Mouse (Mus musculus): ENCODE data around the gene Neurod4.
"Not testable (repeated sequence)": the region's sequence is repeated elsewhere in the genome, so short reads cannot be mapped to it uniquely, and the experiment has no call there.

Gene Neurod4

DNA sequence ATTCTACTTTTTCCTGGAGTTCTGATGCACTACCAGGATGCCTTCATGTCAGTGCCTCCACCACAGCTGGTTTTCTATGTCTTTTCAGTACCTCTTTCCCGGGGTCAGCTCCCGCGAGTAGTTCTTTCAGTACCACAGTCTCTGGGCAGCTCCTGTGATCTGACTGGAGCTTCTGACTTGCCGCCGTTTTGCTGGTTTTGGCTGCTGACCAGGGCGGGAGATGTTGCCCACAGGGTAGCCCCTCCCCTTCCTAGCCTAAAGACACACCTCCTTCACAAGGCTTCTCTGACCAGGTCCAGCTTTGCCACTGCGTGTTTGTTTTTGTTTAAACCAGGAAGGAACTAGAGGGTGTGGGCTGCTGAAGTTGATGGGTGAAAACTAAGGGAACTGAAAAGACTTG is at the start of gene Neurod4:
TSS of gene Neurod4 (minus strand) at position 175 of the 400 bp plus-strand sequence.
- no peak for DNase-seq (ENCODE audit: low spot score)

DNA sequence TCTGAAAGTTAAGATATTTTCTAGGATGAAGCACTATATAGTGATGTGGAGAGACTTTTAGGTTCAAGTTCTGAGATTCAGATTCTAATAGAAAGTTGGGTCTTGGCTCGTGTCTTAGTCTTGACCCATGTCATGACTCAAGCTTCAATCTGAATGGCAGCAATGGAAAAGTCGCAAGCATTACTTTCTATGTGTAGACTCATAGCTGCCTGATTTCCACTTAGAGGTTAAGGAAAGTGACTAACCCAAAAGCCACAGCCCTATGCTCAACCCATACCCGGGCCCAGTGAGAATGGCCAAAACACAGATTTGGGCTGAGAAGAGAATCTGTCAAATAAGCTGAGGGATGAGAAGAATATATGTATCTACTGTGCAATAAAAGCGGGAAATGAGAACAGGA is 44.2 kb upstream of the Neurod4 start:
- no peak for DNase-seq (ENCODE audit: low spot score)

DNA sequence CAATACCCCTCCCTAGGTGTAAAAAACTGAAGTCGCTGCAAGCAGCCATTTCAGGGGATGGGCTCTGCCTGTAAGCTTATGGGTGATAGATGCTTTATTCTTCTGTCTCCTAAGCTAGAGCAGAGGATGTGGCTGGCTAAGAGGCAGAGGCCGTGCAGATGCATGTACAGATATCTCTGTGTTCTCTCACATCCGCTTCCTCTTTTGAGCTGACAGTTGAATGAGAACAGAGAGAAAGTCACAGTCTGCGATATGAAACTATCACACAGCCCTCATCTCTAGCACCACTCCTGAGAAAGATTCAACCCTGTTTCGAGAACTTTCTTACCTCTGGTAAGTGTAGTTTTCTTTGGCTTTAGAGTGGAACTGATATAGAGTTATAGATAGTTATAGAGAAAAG is 42.6 kb upstream of the Neurod4 start, which contains the start of gene Tespa1:
TSS of gene Tespa1 (plus strand) at position 234 of the 400 bp plus-strand sequence.
- no peak for DNase-seq (ENCODE audit: low spot score)

DNA sequence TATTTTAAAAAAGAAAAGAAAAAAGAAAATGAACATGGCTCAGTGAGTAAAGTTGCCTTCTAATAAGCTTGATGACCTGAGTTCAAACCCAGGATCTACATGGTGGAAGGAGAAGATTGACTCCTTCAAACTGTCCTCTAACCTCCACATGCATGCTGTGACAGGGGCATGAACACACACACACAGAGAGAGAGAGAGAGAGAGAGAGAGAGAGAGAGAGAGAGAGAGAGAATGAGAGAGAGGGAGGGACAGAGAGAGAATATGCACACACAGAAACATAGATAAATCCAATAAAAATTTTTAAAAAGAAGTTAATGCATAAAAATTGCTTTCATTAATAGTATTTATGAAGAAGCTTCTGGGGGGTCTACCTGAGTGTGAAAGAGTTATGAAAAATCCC is 42.0 kb upstream of the Neurod4 start:
- no peak for DNase-seq (ENCODE audit: low spot score)

DNA sequence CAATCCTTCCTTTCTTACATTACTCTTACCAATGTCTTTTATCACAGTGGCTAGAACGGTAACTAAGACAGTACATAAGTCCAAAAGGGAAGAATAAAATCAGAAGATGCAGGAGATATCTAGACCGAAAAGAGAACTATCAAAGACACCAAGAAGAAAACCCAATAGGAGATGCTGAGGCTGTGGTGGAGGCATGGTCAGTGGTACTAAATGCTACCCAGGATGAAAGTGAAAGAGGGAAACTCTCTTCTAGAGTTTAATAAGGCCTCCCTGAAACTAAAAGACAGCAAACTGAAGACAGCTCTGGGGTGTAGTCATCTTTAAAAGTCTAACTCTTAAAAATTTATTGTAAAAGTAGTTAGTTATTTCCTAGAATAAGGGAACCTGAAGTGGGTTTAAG is 40.7 kb upstream of the Neurod4 start:
- DNase-seq (ENCODE audit: low spot score), result no peak

DNA sequence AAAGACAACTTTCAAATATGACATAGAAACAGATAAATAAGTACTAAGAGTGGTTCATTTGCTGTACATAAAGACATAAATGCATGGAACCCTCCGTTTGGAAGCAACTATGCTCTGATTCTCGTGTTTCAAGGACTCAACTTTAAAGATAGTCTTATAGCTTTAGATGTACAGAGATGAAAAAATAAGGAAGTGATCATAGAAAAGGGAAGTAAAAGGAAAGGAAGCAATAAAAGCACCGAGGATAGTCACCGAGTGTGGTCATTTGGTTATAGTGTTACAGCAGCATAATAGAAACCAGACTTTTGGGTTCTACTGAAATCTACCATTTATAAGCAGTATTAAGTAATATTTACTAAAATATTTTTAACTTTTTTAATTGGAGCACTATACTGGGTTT is 38.7 kb upstream of the Neurod4 start:
- DNase-seq (ENCODE audit: low spot score), result no peak

DNA sequence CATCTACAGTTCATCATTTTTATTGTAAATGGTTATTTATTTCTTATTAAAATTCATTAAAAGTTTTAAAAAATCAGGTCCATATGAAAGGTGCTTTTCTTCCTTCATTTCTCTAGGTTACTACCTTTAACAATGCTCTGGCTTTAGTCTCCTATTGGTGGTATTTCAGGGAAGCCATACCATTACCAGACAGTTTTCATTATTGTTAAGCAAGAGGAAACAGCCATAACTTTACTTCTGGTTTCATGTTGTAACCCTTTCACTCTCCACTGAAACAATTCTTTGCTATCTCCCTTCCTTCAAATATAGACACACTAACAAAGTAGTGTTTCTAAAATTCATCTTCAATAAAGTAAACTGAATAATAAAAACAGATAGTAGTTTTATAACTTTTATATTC is 35.8 kb upstream of the Neurod4 start:
- no peak for DNase-seq (ENCODE audit: low spot score)

DNA sequence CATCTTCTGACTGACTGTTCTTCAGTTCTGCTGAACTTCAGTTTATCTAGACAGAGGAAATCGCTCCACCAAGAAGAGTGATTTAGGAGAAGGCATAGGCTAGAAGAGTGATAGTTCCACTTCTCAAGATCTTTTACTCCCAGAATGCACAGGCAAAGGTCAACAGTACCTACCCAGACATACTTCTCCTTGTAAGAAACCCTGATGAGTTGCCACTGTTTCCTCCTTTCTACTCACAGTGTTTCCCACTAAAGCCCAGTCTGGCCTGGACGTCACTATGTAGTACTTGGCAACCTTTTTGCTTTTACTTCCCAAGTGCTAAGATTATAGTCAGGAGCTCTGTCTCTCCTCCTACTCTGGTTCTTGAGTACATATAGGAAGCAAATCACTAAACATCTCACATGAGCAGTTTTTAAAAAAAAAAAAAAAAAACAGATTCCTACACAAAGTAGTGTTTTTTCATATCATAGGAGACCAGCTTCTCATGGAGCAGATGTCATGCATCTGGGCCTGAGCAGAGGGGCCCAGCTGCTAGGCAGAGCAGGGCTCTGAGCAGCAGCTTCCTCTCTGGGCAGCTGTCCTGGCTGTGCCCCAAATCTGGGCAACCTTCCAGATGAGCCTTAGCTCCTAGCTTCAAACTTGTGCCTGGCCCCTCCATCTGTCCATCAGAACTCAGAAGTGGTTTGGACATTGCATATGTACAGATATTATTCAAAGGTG is 34.2 kb upstream of the Neurod4 start:
- no peak for DNase-seq (ENCODE audit: low spot score)

DNA sequence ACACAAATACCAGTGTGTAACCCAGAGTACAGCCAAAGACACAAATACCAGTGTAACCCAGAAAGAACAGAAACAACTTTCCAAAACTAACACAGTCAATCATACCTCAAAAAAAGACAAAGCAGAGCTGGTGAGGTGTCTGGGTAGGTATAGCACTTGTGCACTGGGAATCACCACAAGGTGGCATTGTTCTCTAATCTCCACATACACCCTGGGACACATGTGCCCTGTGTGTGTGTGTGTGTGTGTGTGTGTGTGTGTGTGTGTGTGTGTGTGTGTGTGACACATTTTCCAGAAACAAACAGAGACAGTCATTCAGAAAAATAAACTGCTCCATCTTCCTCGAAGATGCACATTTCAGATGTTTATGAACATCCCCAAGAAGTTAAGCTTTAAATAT is 33.5 kb upstream of the Neurod4 start:
- no peak for DNase-seq (ENCODE audit: low spot score)

DNA sequence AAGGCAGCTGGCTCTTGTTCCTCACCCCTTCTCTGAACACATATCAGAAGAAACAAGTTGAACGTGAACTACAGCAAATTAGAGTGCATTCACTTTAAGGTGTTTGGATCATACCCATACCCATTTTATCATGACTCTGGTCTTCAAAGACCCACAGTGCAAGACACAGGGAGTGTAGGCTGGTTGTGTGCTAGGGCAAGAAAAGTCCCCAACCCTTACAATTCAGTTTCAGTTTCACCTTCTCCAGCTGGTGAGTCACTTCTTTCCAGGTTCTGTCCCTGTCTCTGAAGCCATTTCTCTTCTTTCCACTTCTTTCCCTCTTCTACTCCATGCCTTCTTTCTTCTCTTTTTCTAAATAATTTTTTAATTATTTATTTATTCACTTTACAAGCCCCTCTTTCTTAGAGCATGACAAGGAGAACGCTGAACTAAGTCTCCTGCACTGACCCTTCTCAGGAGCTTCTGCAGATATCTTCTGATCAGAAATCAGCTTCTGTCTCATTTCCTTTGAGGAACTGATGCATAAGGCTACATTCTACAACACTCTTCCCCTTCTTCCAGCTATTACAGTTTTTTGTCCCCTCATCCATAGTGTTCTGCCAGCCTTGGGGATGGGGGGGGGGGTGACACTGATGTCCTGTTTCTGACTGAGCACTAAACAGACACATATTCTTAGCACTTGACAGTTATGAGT is 31.6 kb upstream of the Neurod4 start:
- no peak for DNase-seq (ENCODE audit: low spot score)

DNA sequence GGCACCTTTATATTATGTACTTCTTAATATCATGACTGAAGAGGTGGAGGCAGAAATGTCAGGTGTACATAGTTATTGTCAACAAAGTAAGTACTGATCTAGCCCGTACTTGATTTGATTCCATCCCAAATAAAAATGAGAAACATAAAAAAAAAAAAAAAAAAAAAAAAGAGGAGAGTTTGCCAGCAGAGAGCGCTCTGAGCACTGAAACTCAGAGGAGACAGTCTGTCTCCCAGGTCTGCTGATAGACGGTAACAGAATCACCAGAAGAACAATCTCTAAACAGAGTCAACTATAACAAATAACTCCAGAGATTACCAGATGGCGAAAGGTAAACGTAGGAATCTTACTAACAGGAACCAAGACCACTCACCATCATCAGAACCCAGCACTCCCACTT is 24.1 kb upstream of the Neurod4 start:
- DNase-seq (ENCODE audit: low spot score), result not testable (repeated sequence)

DNA sequence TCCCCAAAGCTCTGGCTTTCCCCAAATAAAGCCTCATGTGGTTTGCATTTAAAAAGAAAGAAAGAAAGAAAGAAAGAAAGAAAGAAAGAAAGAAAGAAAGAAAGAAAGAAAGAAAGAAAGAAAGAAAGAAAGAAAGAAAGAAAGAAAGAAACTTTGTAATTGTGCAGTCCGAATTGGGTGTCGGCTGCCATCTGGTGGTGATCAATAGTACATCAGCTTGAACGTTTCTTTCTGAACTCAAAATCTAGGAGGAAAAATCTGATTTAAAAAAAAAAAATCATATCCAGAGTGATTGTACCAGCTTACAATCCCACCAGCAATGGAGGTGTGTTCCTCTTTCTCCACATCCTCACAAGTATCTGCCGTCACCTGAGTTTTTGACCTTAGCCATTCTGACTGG is 18.7 kb upstream of the Neurod4 start:
- not testable (repeated sequence) for DNase-seq (ENCODE audit: low spot score)

DNA sequence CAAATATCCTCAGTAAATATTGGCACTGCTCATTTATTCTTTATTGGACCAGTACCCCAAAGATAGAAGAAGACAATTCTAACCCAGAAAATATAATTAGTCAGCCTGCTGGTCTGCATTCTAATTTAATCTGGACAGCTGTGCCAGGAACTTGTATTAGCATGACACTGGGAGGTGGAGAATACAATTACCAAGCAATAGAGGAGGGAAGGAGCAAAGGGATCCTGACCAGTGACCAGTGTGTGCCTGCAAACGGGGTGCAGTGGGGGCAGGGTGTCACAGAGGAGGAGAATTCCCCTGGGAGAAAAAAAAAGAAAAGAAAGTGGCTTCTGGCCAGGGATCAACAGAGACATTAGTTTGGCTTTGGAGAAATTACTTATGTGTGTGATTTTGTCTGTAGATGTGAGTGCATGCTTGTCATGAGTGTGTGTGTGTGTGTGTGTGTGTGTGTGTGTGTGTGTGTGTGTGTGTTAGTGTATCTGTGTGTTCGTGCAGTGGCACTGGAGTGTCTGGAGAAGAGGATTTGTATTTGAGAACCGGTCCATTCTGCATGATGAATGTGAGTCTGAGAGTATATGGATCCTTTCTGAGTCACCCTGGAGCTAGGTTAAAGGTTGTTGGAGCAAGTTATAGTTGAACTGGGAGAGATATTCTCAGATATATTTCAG is 13.8 kb upstream of the Neurod4 start:
- no peak for DNase-seq (ENCODE audit: low spot score)

DNA sequence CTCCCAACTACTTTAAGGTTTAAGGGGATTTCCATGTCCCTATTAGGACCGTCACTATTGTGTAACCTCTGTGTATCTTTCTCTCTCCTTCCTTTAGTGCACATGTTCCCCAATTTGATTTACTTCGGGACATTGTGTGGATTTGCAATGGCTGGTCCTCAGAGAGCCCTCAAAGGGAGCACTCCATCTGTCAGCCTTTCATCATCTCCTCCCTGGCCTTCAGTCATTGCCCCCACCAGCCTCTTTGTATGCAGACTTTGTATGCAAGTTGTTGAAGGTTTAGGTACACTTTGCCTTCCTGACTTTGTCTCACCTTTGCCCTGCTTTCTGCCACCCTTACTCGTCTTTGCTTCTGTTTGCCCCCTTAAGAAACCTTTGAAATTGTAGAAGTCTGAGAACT is 8.0 kb upstream of the Neurod4 start:
- DNase-seq (ENCODE audit: low spot score), result no peak

DNA sequence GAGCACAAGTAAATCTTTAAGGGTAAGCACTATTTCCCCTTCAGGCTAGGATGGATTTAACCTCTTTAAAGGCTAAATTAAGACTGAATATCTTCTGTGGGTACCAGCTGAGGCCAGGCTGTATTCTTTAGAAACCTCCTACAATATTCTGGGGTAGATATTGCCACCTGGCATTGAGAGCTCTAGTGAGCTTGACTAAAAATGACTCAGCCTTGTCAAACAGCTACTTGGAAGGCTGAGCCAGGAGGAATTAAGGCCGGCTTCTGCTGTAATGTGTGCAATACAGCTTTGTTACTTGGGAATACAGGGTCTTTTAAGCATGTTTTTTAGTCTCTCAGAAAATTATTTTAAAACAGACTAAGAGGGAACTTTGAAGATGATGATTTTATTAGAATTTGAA is 7.2 kb upstream of the Neurod4 start:
- DNase-seq (ENCODE audit: low spot score), result no peak

DNA sequence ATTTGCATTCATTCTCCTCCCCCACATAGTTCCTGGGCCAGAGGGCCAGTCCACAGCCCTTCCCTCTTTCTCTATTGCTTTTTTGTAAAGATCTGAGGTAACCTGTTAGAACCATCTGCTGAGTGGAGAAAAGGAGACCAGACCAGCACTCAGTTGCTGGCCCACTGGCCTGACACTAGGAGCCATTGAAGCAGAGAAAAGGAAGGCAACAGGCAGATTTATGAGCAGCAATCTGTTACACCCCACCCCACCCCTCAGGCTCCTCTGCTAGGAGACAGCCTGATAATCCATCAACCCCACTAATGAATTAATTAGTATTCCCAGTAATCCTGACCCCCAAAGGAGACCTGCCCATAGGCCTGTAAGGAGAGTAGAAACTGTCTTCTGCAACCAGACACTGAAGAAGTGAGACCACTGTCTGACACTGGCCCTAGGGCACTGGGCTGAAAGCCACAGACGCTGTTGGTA is 2.0 kb upstream of the Neurod4 start:
- no peak for DNase-seq (ENCODE audit: low spot score)

DNA sequence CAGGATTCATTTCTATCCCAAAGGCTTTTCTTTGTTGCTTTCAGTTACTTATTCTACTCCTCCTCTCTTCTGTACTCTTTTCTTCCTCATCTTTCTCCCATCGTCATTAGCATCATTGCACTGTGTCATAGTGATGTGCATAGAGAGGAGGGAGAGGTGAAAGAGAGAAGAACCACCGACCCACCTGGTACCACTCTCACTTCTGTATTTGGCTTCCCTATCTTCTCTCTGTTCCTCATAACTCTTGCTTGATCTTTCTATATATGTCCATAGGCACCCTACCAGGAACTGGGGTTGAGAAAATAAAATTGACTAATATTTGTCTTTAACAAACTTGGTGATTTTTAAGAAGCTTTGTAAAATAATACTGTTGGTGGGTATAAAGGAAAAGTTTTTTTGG is 3.5 kb downstream of the Neurod4 start:
- DNase-seq (ENCODE audit: low spot score), result no peak

DNA sequence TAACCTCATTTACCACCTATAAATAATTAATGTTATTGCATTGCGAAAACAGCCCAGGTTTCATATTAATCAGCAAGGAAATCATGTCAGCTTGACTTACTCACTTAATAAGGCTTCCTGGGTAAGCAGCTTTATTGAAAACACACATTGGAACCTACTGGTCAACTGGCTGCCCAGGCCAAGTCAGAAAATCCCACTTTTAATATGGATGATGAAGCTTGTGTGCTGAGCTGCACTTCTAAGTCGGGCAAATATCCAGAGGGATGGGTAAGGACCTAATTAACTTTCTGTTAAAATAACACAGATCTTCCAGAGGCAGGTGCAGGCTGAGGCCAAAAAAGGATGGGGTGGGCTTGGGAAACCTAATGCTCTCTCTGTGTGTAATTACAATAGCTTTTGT is 4.3 kb downstream of the Neurod4 start:
- DNase-seq (ENCODE audit: low spot score), result no peak

DNA sequence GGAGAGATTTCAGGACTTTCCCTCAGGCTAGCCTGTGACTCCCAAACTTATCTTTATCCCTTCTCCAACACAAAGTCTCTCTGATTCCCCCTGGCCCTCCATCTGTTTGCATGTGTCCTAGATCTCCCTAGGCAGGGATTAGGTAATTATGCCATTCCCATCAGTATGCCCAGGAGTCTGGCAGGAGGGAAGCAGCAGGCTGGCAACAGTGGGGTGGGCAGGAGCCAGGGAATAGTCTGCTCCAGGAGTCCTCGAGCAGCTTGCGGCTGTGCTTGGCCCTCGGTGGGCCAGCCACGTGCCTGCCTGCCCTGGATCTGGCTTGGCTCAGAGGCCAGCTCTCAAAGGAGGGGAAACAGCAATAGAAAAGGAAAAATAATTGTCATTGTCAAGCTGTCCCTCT is 16.8 kb downstream of the Neurod4 start:
- no peak for DNase-seq (ENCODE audit: low spot score)

DNA sequence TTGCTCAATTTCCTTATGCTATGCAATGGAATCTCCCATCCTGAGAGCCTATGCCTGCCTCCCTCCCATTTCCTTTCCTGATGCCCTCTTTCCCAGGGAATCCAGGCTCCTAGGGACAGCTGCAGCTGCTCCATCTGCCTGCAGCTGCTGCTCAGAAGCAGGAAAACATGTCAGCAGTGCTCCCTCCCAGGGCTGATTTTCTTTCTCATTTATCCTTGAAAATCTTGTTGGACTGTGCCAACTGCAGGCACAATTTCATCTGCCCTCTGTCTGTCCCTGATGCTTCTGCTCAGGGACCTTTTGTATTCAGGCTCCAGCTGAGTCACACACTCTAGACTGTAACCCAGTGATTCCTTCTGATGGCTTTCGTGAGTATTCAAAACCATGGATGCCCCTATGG is 20.6 kb downstream of the Neurod4 start:
- no peak for DNase-seq (ENCODE audit: low spot score)

DNA sequence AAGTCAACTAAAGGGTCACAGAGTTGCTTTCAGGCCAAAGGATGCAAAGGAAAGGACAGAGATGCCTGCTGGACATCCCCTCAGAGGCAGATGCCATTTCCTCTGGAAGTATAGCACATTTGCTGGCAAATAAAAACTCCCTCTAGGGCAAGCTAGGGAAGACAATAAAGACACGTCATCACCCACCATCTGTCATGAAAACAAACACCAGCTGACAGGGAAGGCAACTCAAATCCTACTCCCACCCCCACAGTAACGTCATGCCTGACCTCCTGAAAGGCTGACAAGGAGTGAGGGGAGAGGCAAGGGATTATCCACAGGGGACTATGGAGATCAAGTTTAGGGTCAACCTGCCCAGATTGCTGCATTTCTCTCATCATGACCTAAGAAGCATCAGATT is 35.8 kb downstream of the Neurod4 start:
- no peak for DNase-seq (ENCODE audit: low spot score)

DNA sequence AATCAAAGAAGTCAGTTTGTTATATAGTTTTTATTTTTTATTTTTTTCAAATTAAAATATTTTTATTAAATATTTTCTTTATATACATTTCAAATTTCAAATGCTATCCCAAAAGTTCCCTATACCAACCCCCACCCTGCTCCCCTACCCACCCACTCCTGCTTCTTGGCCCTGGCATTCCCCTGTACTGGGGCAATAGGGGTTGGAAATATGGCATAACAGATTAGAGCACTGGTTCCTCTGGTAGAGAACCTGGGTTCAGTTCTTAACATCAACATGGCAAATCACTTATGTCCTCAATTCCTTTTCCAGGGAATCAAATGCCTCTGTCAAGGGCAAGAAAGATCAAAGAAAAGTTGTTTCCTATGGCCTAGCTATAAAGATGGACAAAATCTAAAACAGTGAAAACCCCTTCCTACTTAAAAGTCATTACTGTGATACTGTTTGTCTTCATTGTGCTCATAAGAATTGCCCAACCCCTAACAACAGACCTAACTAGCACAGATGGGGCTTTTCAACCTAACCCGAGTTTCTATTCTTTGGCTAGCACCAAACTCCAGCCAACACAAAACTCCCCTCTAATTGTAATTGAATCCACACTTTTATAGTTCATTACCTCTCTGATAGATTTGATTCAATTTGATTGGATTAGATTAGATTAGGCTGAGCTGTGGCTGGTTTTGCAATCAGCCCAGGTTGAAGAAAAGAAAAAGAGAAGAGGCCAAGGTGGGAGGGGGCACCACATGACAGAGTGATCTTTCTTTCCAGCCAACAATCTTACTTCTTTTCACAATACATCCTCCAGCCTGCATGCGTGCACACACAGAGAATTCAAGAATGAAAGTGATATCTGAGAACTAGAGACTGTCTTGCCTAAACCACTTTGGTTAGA is 41.5 kb downstream of the Neurod4 start:
- no peak for DNase-seq (ENCODE audit: low spot score)

Data from urinary bladder, postnatal 10 days (tissue).